Mouse (Mus musculus) neural tube, embryonic 12.5 days (tissue): ENCODE measurements around the gene Lrp10. TPM values are rescaled to one million over a fixed set of nuclear protein-coding genes. Genes with fewer than 3 reads are reported as not detected.

Experiments used
- ATAC-seq: fragments of 200-750 bp; cut with Nextera tagmentation; 2 replicates; pipeline ENCODE4 v1.8.0; 2017; ENCODE audit warnings: low read depth, mild to moderate bottlenecking, moderate TSS enrichment, moderate library complexity; ENCODE audit not compliant: low FRiP score
- H3K27ac ChIP-seq: fragments of 300-500 bp; sonication (generic); 2 replicates; pipeline ENCODE4 v1.5.1; 2016
- H3K27me3 ChIP-seq: fragments of 300-500 bp; sonication (generic); replicated peaks from 2 replicates; pipeline ENCODE4 v1.6.1; 2016; ENCODE audit warnings: mild to moderate bottlenecking
- H3K36me3 ChIP-seq: fragments of 300-500 bp; sonication (generic); 2 replicates; pipeline ENCODE4 v1.6.1; 2016; ENCODE audit warnings: mild to moderate bottlenecking
- H3K4me1 ChIP-seq: fragments of 300-500 bp; sonication (generic); 2 replicates; pipeline ENCODE4 v1.6.1; 2016
- H3K4me2 ChIP-seq: fragments of 300-500 bp; sonication (generic); replicated peaks from 2 replicates; pipeline ENCODE4 v1.6.1; 2016; ENCODE audit warnings: mild to moderate bottlenecking
- H3K4me3 ChIP-seq: fragments of 300-500 bp; sonication (generic); 2 replicates; pipeline ENCODE4 v1.5.1; 2016
- H3K9ac ChIP-seq: fragments of 300-500 bp; sonication (generic); 2 replicates; pipeline ENCODE4 v1.6.1; 2016; ENCODE audit warnings: mild to moderate bottlenecking
- H3K9me3 ChIP-seq: fragments of 300-500 bp; sonication (generic); 2 replicates; pipeline ENCODE4 v1.6.1; 2016; ENCODE audit warnings: mild to moderate bottlenecking
- WGBS: fragments of 180-500 bp; shearing (Covaris S2); methylation state at CpG from one replicate; pipeline ENCODE4 v1.1.7; 2016; 5-methylcytosine and 5-hydroxymethylcytosine counted together
- polyA plus RNA-seq: library from polyadenylated mRNA; unstranded; fragments of >200 nt; fragmentation: Nextera tagmentation; extraction: Ambion mirVana; gene quantifications from 2 replicates; pipeline ENCODE4 v1.2.1, GENCODE M21; 2016

Lrp10 gene
- polyA plus RNA-seq, 1 experiment from 2014 or later, result 37.5 TPM

GRCm38 (mm10) chr14:54427696-54428095 is 36.2 kb upstream of the Lrp10 start:
- peaks cover 3% of the 10 kb centered on the region; the same call in 1 of the 2 replicates for H3K36me3 ChIP-seq
- WGBS, result 92% methylated on average over 7 of the region's 7 CpGs
- peak overlapping the region; percentile 88 for H3K4me3 ChIP-seq
- H3K4me1 ChIP-seq, result peaks cover 32% of the 10 kb centered on the region; the same call in 1 of the 2 replicates
- H3K9ac ChIP-seq, result no peak overlapping the region
- peaks cover 1% of the 10 kb centered on the region; the same call in 1 of the 2 replicates for H3K27me3 ChIP-seq
- no peak for ATAC-seq
- no peaks in the 10 kb centered on the region for H3K9me3 ChIP-seq
- H3K27ac ChIP-seq, result no peak overlapping the region
- peak overlapping the region; percentile 59 for H3K4me2 ChIP-seq

- Histone ChIP-seq H3K9ac (no peak overlapping the region), H3K4me1 (peaks cover 39% of the 10 kb centered on the region; the same call in 1 of the 2 replicates), H3K4me2 (no peak overlapping the region), H3K4me3 (no peak overlapping the region), H3K9me3 (no peaks in the 10 kb centered on the region), H3K36me3 (peaks cover 3% of the 10 kb centered on the region; the same call in 1 of the 2 replicates), H3K27me3 (peaks cover 3% of the 10 kb centered on the region; the same call in 1 of the 2 replicates), H3K27ac (no peak overlapping the region)
- 98% methylated on average over 5 of the region's 5 CpGs for WGBS
- ATAC-seq, result no peak
Measured at GRCm38 (mm10) chr14:54428421-54428820, 35.5 kb upstream of the Lrp10 start.

DNA sequence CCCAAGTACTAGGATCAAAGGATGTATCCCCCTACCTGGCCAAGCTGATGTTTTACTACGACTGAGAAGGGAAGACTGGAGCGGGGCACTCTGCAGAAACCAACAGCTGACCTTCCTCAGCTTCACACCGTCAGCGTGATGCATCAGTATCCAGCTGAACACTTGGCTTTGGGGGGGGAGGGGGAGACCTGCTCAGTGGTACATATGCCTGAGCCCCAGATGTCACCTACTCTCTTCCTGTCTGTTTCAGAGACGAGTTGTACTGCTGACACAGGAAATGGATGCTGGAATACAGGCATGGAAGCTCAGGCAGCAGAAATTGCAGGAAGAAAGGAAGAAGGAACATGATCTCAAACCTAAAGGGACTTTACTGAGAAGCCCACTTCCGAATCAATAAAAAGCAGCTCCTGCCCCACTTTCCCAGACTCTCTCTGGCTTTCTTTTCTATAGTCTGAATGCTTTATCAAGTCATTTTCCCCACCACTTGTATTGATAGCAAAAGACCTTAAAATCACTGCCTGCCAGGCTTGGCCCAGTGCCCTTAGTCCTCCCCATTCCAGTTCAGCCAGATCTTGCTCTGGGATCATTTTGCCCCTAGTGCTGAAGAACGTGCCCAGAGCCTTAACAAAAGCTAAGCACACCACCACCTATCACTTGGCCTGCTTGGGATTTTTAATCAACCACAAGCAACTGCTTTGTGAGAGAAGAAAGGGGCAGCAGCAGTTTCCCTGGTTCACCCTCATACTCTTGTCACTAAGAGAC is 34.4 kb upstream of the Lrp10 start:
- peaks cover 3% of the 10 kb centered on the region; the same call in 1 of the 2 replicates for H3K27me3 ChIP-seq
- 0 out of 2 replicates have a peak overlapping the region, but pooled peaks have one; percentile 11 for H3K4me3 ChIP-seq
- peaks cover 46% of the 10 kb centered on the region; the same call in 1 of the 2 replicates for H3K4me1 ChIP-seq
- H3K4me2 ChIP-seq, result peak overlapping the region; percentile 71
- no peak for ATAC-seq
- peaks cover 3% of the 10 kb centered on the region; the same call in 1 of the 2 replicates for H3K36me3 ChIP-seq
- H3K9ac ChIP-seq, result peak overlapping the region; percentile 88; the same call in 1 of the 2 replicates
- H3K27ac ChIP-seq, result no peak overlapping the region
- WGBS, result 67% methylated on average over 7 of the region's 7 CpGs
- H3K9me3 ChIP-seq, result no peaks in the 10 kb centered on the region

GRCm38 (mm10) chr14:54430406-54431145 is 33.4 kb upstream of the Lrp10 start:
- Histone ChIP-seq H3K4me3 (peak overlapping the region; percentile 62), H3K27ac (0 out of 2 replicates have a peak overlapping the region, but pooled peaks have one; percentile 29), H3K9ac (peak overlapping the region; percentile 88), H3K36me3 (peaks cover 3% of the 10 kb centered on the region; the same call in 1 of the 2 replicates), H3K27me3 (peaks cover 3% of the 10 kb centered on the region; the same call in 1 of the 2 replicates), H3K4me2 (peak overlapping the region; percentile 71), H3K4me1 (peaks cover 46% of the 10 kb centered on the region), H3K9me3 (no peaks in the 10 kb centered on the region)
- WGBS, result 4% methylated on average over 18 of the region's 18 CpGs
- ATAC-seq, result no peak

DNA sequence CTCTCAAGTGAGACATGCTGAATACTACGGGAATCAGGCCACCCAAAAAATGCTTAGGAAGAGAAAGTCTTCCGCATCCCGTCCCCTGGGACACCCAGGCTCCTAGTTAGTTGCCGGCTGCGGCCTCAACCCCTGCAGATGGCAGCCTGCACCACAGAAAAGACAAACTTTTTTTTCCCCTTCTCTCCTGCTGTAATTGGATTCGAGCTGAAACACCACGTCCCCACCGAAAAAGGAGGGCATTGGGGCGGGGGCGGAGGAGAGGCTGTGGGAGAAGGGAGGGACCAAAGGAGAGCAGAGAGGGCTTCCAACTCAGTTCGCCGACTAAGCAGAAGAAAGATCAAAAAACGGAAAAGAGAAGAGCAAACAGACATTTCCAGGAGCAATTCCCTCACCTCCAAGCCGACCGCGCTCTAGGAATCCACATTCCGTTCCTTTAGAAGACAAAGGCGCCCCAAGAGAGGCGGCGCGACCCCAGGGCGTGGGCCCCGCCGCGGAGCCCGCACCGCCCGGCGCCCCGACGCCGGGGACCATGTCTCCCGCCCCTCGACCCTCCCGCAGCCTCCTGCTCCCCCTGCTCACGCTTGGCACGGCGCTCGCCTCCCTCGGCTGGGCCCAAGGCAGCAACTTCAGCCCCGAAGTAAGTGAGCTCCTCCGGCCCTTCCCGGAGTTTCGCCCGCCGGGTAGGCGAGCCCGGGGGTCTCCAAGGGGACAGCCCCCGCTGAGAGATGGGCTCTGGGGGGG is 32.4 kb upstream of the Lrp10 start, which contains the start of gene Mmp14:
Gene Mmp14, plus strand, starts transcription at position 279 of the 744 bp plus-strand sequence.
- Histone ChIP-seq H3K27ac (peak within 1 kb of the TSS; percentile 51), H3K4me3 (peak within 1 kb of the TSS; percentile 62), H3K36me3 (peaks cover 6% of the 10 kb centered on the region; the same call in 1 of the 2 replicates), H3K9me3 (no peaks in the 10 kb centered on the region), H3K9ac (peak within 1 kb of the TSS; percentile 88), H3K4me2 (peak within 1 kb of the TSS; percentile 71), H3K4me1 (peaks cover 46% of the 10 kb centered on the region), H3K27me3 (peaks cover 3% of the 10 kb centered on the region; the same call in 1 of the 2 replicates)
- under 1% methylated on average over 48 of the region's 49 CpGs for WGBS
- peak; percentile 27 for ATAC-seq

GRCm38 (mm10) chr14:54432078-54432836 is 31.7 kb upstream of the Lrp10 start:
- H3K9me3 ChIP-seq, result no peaks in the 10 kb centered on the region
- peaks cover 3% of the 10 kb centered on the region; the same call in 1 of the 2 replicates for H3K27me3 ChIP-seq
- H3K4me3 ChIP-seq, result peak overlapping the region; percentile 62
- WGBS, result 4% methylated on average over 54 of the region's 54 CpGs
- peak overlapping the region; percentile 51; the same call in 1 of the 2 replicates for H3K27ac ChIP-seq
- ATAC-seq, result peak; percentile 18; the same call in 1 of the 2 replicates
- H3K9ac ChIP-seq, result peak overlapping the region; percentile 88
- peaks cover 6% of the 10 kb centered on the region; the same call in 1 of the 2 replicates for H3K36me3 ChIP-seq
- H3K4me2 ChIP-seq, result peak overlapping the region; percentile 71
- peaks cover 44% of the 10 kb centered on the region for H3K4me1 ChIP-seq

DNA sequence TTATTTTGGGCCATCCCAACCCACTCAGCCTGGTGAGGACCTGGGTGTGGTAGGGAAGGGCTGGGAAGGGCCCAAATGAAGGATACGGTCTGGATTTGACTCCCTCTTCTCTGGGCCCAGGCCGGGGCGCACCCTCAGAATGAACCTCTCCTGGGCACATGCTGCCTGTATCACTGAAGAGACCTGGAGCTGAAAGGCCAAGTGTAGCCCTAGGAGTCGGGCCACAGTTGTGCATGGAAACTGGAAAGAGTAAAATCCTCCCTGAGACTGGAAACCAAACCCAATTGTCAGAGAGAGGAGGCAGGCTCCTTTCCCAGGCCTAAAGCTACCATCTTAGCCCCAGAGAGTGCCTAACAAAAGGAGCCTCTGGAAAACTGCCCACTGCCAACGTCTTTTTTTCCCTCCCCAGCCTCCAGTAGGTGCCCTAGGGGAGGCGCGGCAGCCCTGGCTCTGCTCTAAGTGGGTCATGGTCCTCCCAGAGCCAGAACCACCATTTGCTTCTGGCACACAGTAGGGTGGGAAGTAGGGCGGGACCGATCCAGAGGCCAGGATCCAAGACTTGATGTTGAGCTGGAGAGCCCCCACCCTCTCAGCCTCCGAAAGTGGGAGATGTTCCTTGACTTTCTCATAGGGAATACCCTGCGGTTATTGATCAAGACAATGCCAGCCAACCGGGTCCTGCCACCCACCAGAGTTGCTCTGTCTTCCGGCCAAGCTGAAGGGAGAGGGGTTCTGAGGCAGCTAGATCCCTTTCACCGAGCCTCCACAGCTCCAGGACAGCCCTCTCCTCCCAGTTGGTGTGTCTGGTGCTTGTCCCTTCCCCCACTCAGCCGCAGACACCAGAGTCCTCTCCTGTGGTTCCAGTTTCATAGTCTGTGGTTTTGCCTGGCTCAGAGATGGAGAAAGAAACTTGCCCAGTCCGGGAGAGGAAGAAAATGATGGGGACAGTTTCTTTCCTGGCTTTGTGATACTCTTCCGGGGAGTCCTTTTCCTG is 30.8 kb upstream of the Lrp10 start:
- 52% methylated on average over 17 of the region's 17 CpGs for WGBS
- peaks cover 11% of the 10 kb centered on the region; the same call in 1 of the 2 replicates for H3K36me3 ChIP-seq
- no peak overlapping the region for H3K27ac ChIP-seq

DNA sequence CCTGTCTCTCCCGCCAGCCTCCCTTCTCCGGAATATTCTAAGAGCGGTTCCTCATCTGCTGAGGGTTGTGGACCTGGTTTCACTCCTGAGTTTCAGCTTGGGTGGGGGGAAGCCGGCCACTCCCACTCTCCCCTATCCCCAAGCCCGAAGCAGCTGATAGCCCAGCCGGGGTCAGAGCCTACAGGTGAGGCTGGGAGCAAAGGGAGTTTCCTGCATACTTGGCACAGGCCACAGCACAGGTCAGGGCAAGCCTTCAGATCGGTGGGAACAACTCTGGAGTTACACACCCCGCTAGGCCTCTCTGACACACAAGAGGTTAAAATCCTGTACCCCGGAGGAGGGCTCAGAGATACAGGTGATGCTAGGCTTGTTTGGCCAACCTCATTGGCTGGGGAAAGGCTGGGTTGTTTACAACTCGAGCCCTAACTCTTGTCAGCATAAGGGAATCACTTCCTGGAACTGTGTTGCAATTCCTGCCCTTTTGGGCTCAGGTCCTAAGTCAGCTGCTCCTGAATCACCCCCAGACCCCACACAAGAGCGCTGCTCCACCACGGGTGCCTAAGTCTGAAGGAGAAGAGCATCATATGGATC is 29.9 kb upstream of the Lrp10 start:
- H3K9ac ChIP-seq, result no peak overlapping the region
- WGBS, result 77% methylated on average over 12 of the region's 12 CpGs
- peaks cover 38% of the 10 kb centered on the region for H3K4me1 ChIP-seq
- ATAC-seq, result no peak
- H3K27ac ChIP-seq, result no peak overlapping the region
- peak overlapping the region; percentile 71 for H3K4me2 ChIP-seq
- H3K36me3 ChIP-seq, result peaks cover 19% of the 10 kb centered on the region
- H3K9me3 ChIP-seq, result no peaks in the 10 kb centered on the region
- peaks cover 3% of the 10 kb centered on the region; the same call in 1 of the 2 replicates for H3K27me3 ChIP-seq
- peak overlapping the region; percentile 62; the same call in 1 of the 2 replicates for H3K4me3 ChIP-seq

More for the DNA sequence above, 30.8 kb upstream of the Lrp10 start:
- Histone ChIP-seq H3K9ac (peak overlapping the region; percentile 88), H3K4me1 (peaks cover 38% of the 10 kb centered on the region), H3K4me3 (peak overlapping the region; percentile 62), H3K9me3 (no peaks in the 10 kb centered on the region), H3K27me3 (peaks cover 3% of the 10 kb centered on the region; the same call in 1 of the 2 replicates), H3K4me2 (peak overlapping the region; percentile 71)
- ATAC-seq, result 0 out of 2 replicates have a peak, but pooled peaks have one; percentile 6

DNA sequence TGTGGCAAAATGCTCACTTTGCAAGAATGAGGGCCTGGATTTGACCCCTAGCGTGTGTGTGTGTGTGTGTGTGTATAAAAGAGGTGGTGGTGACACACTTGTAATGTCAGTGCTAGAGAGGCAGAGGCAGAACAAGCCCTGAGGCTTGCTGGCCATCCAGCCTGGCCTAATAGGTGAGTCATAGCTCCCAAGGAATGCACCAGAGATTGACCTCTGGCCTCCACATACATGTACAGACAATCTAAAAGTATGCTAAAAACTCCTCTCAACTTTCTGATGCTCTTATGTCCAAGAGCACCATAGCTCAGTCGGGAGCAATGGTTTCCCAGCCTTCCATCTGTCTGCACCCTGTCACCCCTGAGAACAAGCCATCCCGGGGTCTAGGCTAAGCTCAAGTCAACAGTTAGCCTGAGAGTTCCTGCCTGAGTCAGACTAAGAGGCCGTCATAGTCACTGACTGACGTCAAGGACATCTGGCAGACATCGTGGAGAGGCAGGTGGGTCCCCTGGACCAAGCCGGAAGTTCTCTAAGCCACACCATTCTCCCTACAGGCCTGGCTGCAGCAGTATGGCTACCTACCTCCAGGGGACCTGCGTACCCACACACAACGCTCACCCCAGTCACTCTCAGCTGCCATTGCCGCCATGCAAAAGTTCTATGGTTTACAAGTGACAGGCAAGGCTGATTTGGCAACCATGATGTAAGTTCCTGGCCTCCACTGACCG is 28.6 kb upstream of the Lrp10 start:
- ATAC-seq, result no peak
- peaks cover 3% of the 10 kb centered on the region; the same call in 1 of the 2 replicates for H3K27me3 ChIP-seq
- WGBS, result 87% methylated on average over 11 of the region's 11 CpGs
- H3K36me3 ChIP-seq, result peaks cover 28% of the 10 kb centered on the region
- H3K4me1 ChIP-seq, result peaks cover 25% of the 10 kb centered on the region
- H3K9ac ChIP-seq, result no peak overlapping the region
- no peak overlapping the region for H3K27ac ChIP-seq
- no peak overlapping the region for H3K4me2 ChIP-seq
- H3K9me3 ChIP-seq, result no peaks in the 10 kb centered on the region
- no peak overlapping the region for H3K4me3 ChIP-seq
